Mouse (Mus musculus) liver, adult 2 months (tissue): ENCODE measurements around the gene Arid5a. TPM values are rescaled to one million over a fixed set of nuclear protein-coding genes. Genes with fewer than 3 reads are reported as not detected.
A peak's percentile ranks its signal among the peaks of the same experiment; 100 is the strongest.

ENCODE experiments used
- DNase-seq: peaks from one replicate; pipeline ENCODE4 v3.0.0-alpha.2; 2011; ENCODE audit warnings: low read depth, low spot score; ENCODE audit errors: extremely low read depth
- H3K27ac ChIP-seq: fragments of 200-500 bp; replicated peaks from 2 replicates; pipeline ENCODE4 v1.5.1; 2012; ENCODE audit warnings: low read depth, mild to moderate bottlenecking, control low read depth, inconsistent platforms, low read length; ENCODE audit not compliant: insufficient read depth
- H3K27me3 ChIP-seq: fragments of 200-500 bp; 2 replicates; pipeline ENCODE4 v1.6.1; 2012; ENCODE audit warnings: mild to moderate bottlenecking, moderate library complexity, low read length, inconsistent platforms; ENCODE audit not compliant: control insufficient read depth, insufficient read depth
- H3K36me3 ChIP-seq: fragments of 200-500 bp; 2 replicates; pipeline ENCODE4 v1.6.1; 2012; ENCODE audit warnings: low read length, inconsistent platforms; ENCODE audit not compliant: control insufficient read depth, insufficient read depth
- H3K4me1 ChIP-seq: fragments of 200-500 bp; 2 replicates; pipeline ENCODE4 v1.6.1; 2011; ENCODE audit warnings: low read length; ENCODE audit not compliant: control insufficient read depth, insufficient read depth
- H3K4me3 ChIP-seq: fragments of 200-500 bp; 2 replicates; pipeline ENCODE4 v1.5.1; 2011; ENCODE audit warnings: low read depth, mild to moderate bottlenecking, control low read depth, low read length, moderate library complexity; ENCODE audit not compliant: insufficient read depth
- H3K79me2 ChIP-seq: fragments of 200-500 bp; 2 replicates; pipeline ENCODE4 v1.6.1; 2012; ENCODE audit warnings: inconsistent platforms, mild to moderate bottlenecking, low read length, moderate library complexity; ENCODE audit not compliant: control insufficient read depth, insufficient read depth
- H3K9ac ChIP-seq: fragments of 200-500 bp; 2 replicates; pipeline ENCODE4 v1.6.1; 2012; ENCODE audit warnings: low read depth, mild to moderate bottlenecking, control low read depth, inconsistent platforms, low read length
- CTCF ChIP-seq: fragments of 200-500 bp; IDR thresholded peaks from 2 replicates; pipeline ENCODE4 v1.5.1; 2011; ENCODE audit warnings: low read depth, low read length, control low read depth
- POLR2A ChIP-seq: fragments of 200-500 bp; IDR thresholded peaks from 2 replicates; pipeline ENCODE4 v1.6.1; 2011; ENCODE audit warnings: low read length, control low read depth; ENCODE audit not compliant: insufficient read depth; ENCODE audit errors: extremely low read depth
- WGBS: fragments of 180-500 bp; shearing (Covaris S2); methylation state at CpG from one replicate; pipeline ENCODE4 v1.1.7; 2018; 5-methylcytosine and 5-hydroxymethylcytosine counted together
- polyA plus RNA-seq: library from polyadenylated mRNA; depleted of rRNA; stranded (reverse); fragments of >200 nt; gene quantifications from 2 replicates; pipeline ENCODE4 v1.2.3, GENCODE M21; 2012
- total RNA-seq: library from RNA; depleted of rRNA; stranded (reverse); fragments of >200 nt; gene quantifications from 2 replicates; pipeline ENCODE4 v1.2.3, GENCODE M21; 2014

The Arid5a gene
- total and polyA plus RNA-seq, 2 experiments, result 1.7 to 3.8 TPM

DNA sequence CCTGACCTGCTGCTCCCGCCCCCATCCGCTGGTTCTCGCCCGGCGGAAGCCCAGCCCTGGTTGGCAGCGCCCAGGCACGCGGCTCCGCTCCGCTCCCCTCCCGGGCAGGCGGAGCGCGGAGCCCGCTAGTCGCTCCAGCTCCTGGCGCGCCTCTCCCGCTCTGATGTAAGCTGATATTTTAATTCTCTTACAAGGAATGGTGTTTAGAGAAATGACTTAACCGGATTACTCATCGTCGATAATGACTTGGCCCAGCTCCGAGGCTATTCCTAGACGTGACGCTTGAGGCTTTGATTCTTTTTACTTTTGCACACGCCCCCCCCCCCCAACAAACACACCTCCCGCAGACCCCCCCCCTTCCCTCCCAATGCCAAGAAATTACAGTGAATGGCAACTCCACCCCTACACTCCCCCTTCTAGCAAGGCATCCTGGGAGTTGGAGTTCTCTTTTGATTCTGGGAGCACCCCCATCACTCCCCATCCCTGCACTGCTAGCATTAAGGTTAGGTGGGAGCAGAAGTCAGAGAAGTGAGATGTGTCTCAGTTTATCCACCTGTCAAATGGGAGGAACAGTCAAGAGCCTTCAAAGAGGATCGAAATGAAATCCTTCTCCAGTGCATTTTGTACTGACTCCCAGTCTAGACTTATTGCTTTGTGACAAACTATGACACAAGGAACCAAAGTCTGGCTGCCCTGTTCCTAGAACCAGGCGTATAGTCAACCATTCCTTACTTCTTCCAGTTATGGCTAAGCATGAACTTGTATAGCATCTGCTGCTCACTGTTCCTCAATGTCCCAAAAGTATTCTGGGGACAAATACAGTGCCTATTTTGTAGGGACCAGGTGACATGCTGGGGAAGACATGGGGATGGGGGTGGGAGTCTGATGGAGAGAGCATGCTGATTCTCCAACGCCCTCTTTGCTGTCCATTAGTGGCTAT, 3.9 kb upstream of the Arid5a start:
- Histone ChIP-seq H3K9ac (no peak overlapping the region), H3K27me3 (no peaks in the 10 kb centered on the region), H3K4me1 (peaks cover 5% of the 10 kb centered on the region), H3K27ac (no peak overlapping the region), H3K36me3 (no peaks in the 10 kb centered on the region), H3K4me3 (peak overlapping the region; percentile 9; the same call in 1 of the 2 replicates), H3K79me2 (no peaks in the 10 kb centered on the region)
- WGBS, result 10% methylated on average over 30 of the region's 30 CpGs
- no peak for TF ChIP-seq CTCF
- TF ChIP-seq POLR2A, result no peak
- peak; percentile 44 for DNase-seq

DNA sequence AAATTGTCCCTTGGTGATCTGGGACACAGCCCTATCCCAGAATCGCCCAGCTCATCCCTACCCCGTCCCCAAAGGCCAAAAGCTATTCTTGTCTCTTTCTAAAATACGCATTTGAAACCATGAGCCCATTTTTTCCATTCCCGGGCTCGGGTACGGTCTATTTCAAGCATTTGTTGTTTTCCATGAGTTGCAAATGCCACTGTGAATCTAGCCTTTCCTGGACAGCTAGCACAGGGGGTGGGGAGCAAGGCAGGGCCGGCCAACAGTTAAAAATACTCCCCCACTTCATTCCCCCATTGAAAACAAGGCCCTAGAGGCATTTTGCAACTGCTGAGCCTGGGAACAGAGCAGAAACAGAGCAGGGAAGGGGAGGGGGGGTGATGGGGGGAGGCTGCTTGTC, 2.8 kb upstream of the Arid5a start:
- TF ChIP-seq POLR2A (no peak), CTCF (no peak)
- Histone ChIP-seq H3K36me3 (no peaks in the 10 kb centered on the region), H3K4me1 (peaks cover 5% of the 10 kb centered on the region), H3K79me2 (no peaks in the 10 kb centered on the region; the same call in 1 of the 2 replicates), H3K27me3 (no peaks in the 10 kb centered on the region), H3K4me3 (no peak overlapping the region), H3K9ac (no peak overlapping the region), H3K27ac (no peak overlapping the region)
- DNase-seq, result no peak
- 75% methylated on average over 7 of the region's 7 CpGs for WGBS

GRCm38 (mm10) chr1:36306120-36306519, 1.4 kb upstream of the Arid5a start:
- no peak overlapping the region for H3K9ac ChIP-seq
- DNase-seq, result no peak
- TF ChIP-seq POLR2A (no peak), CTCF (no peak)
- WGBS, result 88% methylated on average over 6 of the region's 6 CpGs
- no peaks in the 10 kb centered on the region for H3K36me3 ChIP-seq
- H3K27ac ChIP-seq, result no peak overlapping the region
- no peak overlapping the region for H3K4me3 ChIP-seq
- peaks cover 5% of the 10 kb centered on the region for H3K4me1 ChIP-seq
- no peaks in the 10 kb centered on the region for H3K27me3 ChIP-seq
- H3K79me2 ChIP-seq, result no peaks in the 10 kb centered on the region; the same call in 1 of the 2 replicates

DNA sequence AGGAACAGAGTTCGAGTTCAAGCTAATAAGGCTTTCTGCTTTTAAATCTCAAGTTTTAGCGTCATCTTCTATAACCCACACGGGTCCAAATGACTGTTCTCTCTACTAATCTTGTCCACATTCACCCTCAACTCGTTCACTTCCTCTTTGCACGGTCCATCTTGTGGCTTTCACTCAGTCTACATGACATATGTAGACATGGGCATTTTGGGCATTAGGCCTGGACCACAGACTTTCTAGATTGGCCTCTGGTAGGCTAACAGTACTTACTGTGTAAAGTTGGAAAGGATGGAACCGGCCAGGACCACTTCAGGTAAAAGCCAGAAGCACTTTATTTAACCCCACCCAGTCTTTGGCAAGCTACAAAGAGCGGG, 425 bp upstream of the Arid5a start:
- TF ChIP-seq CTCF, result no peak
- no peak for TF ChIP-seq POLR2A
- no peak for DNase-seq
- H3K36me3 ChIP-seq, result no peaks in the 10 kb centered on the region
- H3K9ac ChIP-seq, result no peak overlapping the region
- no peak overlapping the region for H3K27ac ChIP-seq
- no peaks in the 10 kb centered on the region; the same call in 1 of the 2 replicates for H3K79me2 ChIP-seq
- no peaks in the 10 kb centered on the region for H3K27me3 ChIP-seq
- no peak overlapping the region for H3K4me3 ChIP-seq
- WGBS, result 64% methylated on average over 7 of the region's 7 CpGs
- H3K4me1 ChIP-seq, result peaks cover 5% of the 10 kb centered on the region

GRCm38 (mm10) chr1:36308451-36308901, 943 bp downstream of the Arid5a start:
- no peaks in the 10 kb centered on the region for H3K27me3 ChIP-seq
- peak overlapping the region; percentile 90 for H3K4me3 ChIP-seq
- H3K9ac ChIP-seq, result peak overlapping the region; percentile 92; the same call in 1 of the 2 replicates
- H3K4me1 ChIP-seq, result peaks cover 4% of the 10 kb centered on the region; the same call in 1 of the 2 replicates
- peak; percentile 38 for DNase-seq
- H3K36me3 ChIP-seq, result no peaks in the 10 kb centered on the region
- no peaks in the 10 kb centered on the region; the same call in 1 of the 2 replicates for H3K79me2 ChIP-seq
- H3K27ac ChIP-seq, result no peak overlapping the region
- TF ChIP-seq CTCF, result no peak
- WGBS, result 20% methylated on average over 12 of the region's 12 CpGs
